Mouse (Mus musculus) megakaryocyte, embryonic 14.5 days (primary cell): Measurements from ENCODE around the gene Fggy.

Experiments used
- FLI1 ChIP-seq: IDR thresholded peaks from 2 replicates; pipeline ENCODE4 v1.6.1; 2012; ENCODE audit warnings: low read length, inconsistent platforms, mixed read lengths
- GATA1 ChIP-seq: IDR thresholded peaks from 3 replicates; pipeline ENCODE4 v1.6.1; 2012; ENCODE audit warnings: mixed read lengths, low read length, inconsistent platforms, borderline replicate concordance

DNA sequence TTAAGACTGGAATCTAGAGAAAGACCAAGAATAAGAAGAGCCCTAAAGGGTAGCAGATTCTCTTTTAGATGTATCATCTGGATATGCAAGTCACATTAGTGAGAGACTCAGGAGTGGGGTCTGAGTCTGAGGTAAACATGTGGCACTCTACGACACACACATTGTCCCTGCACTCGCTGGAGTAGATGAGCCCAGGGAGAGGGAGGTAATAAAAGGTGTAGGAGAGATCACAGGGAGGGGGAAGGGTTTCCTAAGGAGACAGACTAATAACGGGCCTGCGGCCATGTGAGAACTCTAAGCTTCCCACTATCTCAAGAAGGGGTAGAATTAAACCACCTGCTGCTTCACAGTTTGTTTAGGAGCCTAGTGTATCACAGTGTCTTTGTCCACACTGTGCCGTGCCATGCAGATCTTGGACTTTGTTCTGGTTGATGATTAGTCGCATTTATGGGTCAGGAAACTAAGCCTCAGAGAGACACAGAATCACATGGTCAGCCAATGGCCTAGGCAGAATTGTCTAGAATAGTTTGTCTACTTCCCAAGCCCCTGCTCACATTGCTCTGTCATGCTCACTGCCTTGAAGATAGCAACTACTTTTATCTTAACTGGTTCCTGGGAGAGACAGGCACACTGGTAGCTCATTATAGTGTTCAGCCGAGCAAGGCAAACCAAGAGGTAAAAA is 236.5 kb downstream of the Fggy start:
- TF ChIP-seq GATA1 = no peak
- no peak for TF ChIP-seq FLI1
